Mouse (Mus musculus) CD4-positive naive resting alpha-beta T cell, adult 76 days (primary cell): ENCODE data around the gene Zfp579. TPM values are rescaled to one million over a fixed set of nuclear protein-coding genes. Genes with fewer than 3 reads are reported as not detected.

Experiments
- total RNA-seq: library from RNA; stranded (reverse); gene quantifications from one replicate; pipeline ENCODE4 v1.2.4, GENCODE M21; 2023

Gene Zfp579
- total RNA-seq, result 28.5 TPM

GRCm38 (mm10) chr7:4996003-4996895 lies at the start of gene Zfp579:
Zfp579 (minus strand) TSS chr7:4996158.

GRCm38 (mm10) chr7:5038109-5038732 lies 42.3 kb upstream of the Zfp579 start, which contains the start of gene Zfp784:
Zfp784 (minus strand) TSS chr7:5038446.

DNA sequence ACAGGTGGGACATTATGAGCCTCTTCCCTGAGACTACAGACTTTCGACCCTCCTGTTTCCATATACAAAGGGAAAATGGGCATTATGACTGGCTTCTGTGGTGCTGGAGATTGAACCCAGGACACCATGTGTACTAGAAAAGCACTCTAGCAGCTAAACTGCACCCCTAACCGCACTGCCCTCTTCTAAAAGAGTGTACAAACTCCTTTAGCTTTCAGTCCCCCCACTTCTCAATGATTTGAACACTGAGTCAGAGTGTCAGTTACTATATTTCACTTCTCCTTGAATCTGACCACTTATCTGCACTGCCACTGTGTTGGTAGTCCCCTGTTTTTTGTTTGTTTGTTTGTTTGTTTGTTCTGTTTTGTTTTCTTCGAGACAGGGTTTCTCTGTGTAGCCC lies 37.9 kb upstream of the Zfp579 start, which contains the start of gene 4632433K11Rik:
4632433K11Rik (plus strand) TSS at position 301 of the 400 bp plus-strand sequence.

GRCm38 (mm10) chr7:5020000-5020681 lies 24.2 kb upstream of the Zfp579 start, which contains the start of the genes Zfp865 and Ccdc106:
Zfp865 (plus strand) TSS chr7:5020376.
Ccdc106 (plus strand) TSS chr7:5020553.

GRCm38 (mm10) chr7:5015118-5016001 lies 19.4 kb upstream of the Zfp579 start, which contains the start of gene Gm44973:
Gm44973 (plus strand) TSS chr7:5015496.

DNA sequence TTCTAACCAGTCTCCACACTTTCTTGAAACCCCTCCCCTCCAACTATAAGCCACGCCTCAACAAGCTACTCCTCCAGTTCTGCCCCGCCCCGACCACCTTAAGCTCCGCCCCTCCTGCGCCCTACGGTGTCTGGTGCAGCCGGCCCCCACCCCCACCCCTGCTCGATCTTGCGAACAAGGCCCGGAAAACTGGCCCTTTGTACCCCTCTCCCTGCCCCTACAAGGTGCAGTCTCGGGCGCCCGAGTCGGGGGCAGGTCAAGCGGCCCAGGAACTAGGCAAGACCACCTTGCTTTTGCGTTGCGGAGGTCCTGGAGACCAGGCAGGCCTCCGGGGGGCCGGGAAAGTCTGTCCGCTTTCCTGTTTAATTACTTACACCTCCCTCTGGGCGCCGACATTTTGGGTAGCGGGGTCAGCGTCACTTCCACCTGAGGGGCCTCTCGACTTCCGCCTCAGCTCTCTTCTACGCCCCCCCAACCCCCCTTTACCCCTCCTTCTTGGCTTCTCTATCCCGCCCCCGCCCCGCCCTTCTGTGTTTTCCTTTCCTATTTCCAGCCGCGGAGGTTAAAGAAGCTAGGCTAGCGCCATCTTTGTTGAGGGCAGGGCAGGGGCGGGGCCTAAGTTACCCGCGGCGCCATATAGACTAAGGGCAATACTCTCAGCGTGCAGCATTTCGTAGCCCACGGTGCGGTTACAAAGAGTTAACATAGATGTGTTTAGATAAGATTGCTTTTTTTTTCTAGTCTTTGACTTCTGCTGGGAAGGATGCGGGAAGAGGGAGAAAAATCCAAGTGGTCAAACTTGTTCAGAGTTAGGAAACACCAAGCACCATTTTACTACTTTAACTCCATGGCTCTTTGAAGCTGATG lies 18.5 kb upstream of the Zfp579 start, which contains the start of the genes Zfp524 and Fiz1:
Zfp524 (plus strand) TSS at position 165 of the 867 bp plus-strand sequence.
Fiz1 (minus strand) TSS at position 447 of the 867 bp plus-strand sequence.

GRCm38 (mm10) chr7:4971068-4971467 lies 24.9 kb downstream of the Zfp579 start, which contains the start of gene Sbk3:
Sbk3 (minus strand) TSS chr7:4971168.

GRCm38 (mm10) chr7:4964272-4964671 lies 31.7 kb downstream of the Zfp579 start, which contains the start of gene Sbk2:
Sbk2 (minus strand) TSS chr7:4964406.

Other genes starting within 250 kb of the Zfp579 start
- 1.9 TPM for gene Cox6b2, start 243.1 kb downstream of the Zfp579 start, total RNA-seq
- not detected for gene Fam71e2, start 224.9 kb downstream of the Zfp579 start, total RNA-seq
- gene Il11, start 213.3 kb downstream of the Zfp579 start, total RNA-seq, result not detected
- gene Tmem190, start 213.2 kb downstream of the Zfp579 start, total RNA-seq, result not detected
- gene Tmem238, start 206.5 kb downstream of the Zfp579 start, total RNA-seq, result 1.7 TPM
- gene Rpl28, start 203.3 kb downstream of the Zfp579 start, total RNA-seq, result 1,948 TPM
- 177 TPM for gene Ube2s, start 183.6 kb downstream of the Zfp579 start, total RNA-seq
- gene Shisa7, start 151.5 kb downstream of the Zfp579 start, total RNA-seq, result 0.44 TPM
- 5.8 TPM for gene Isoc2b, start 125.9 kb downstream of the Zfp579 start, total RNA-seq
- gene Isoc2a, start 119.0 kb downstream of the Zfp579 start, total RNA-seq, result 9.6 TPM
- not detected for gene Gm36210, start 89.6 kb downstream of the Zfp579 start, total RNA-seq
- gene Zfp628, start 80.9 kb downstream of the Zfp579 start, total RNA-seq, result 42.6 TPM
- 12.2 TPM for gene Nat14, start 74.1 kb downstream of the Zfp579 start, total RNA-seq
- 0.38 TPM for gene Ssc5d, start 70.4 kb downstream of the Zfp579 start, total RNA-seq
- gene Sbk2, start 31.8 kb downstream of the Zfp579 start, total RNA-seq, result 0.23 TPM
- gene Sbk3, start 25.0 kb downstream of the Zfp579 start, total RNA-seq, result not detected
- 10.3 TPM for gene Zfp524, start 18.3 kb upstream of the Zfp579 start, total RNA-seq
- 59.9 TPM for gene Fiz1, start 18.5 kb upstream of the Zfp579 start, total RNA-seq
- not detected for gene Gm44973, start 19.3 kb upstream of the Zfp579 start, total RNA-seq
- gene Zfp865, start 24.2 kb upstream of the Zfp579 start, total RNA-seq, result 59.4 TPM
- 0.23 TPM for gene Ccdc106, start 24.4 kb upstream of the Zfp579 start, total RNA-seq
- 1.7 TPM for gene 4632433K11Rik, start 38.0 kb upstream of the Zfp579 start, total RNA-seq
- 7.5 TPM for gene Zfp784, start 42.3 kb upstream of the Zfp579 start, total RNA-seq
- 2.5 TPM for gene Zfp580, start 55.4 kb upstream of the Zfp579 start, total RNA-seq
- 436 TPM for gene U2af2, start 66.0 kb upstream of the Zfp579 start, total RNA-seq
- gene Epn1, start 84.1 kb upstream of the Zfp579 start, total RNA-seq, result 114 TPM
- not detected for gene Rfpl4, start 120.8 kb upstream of the Zfp579 start, total RNA-seq
- not detected for gene Rasl2-9, start 129.8 kb upstream of the Zfp579 start, total RNA-seq
- not detected for gene Vmn1r55, start 153.5 kb upstream of the Zfp579 start, total RNA-seq
- not detected for gene Vmn1r56, start 200.6 kb upstream of the Zfp579 start, total RNA-seq
- gene Vmn1r57, start 222.3 kb upstream of the Zfp579 start, total RNA-seq, result not detected